Mouse (Mus musculus) G1E (cell line): ENCODE measurements around the gene Mybpc3.

Experiments
- CTCF ChIP-seq: IDR thresholded peaks from 2 replicates; pipeline ENCODE4 v1.5.1; 2012; ENCODE audit warnings: low read depth, low read length, inconsistent platforms, mixed read lengths
- GATA1 ChIP-seq: IDR thresholded peaks from 2 replicates; pipeline ENCODE4 v1.6.1; 2012; ENCODE audit warnings: borderline replicate concordance, low read length, inconsistent platforms, mixed read lengths
- GATA2 ChIP-seq: IDR thresholded peaks from 2 replicates; pipeline ENCODE4 v1.6.1; 2012; ENCODE audit warnings: low read depth, low read length, inconsistent platforms, borderline replicate concordance
- POLR2AphosphoS5 ChIP-seq: IDR thresholded peaks from 2 replicates; pipeline ENCODE4 v1.6.1; 2012; ENCODE audit warnings: low read depth, low read length, inconsistent platforms; ENCODE audit not compliant: insufficient replicate concordance
- TAL1 ChIP-seq: conservative IDR thresholded peaks from 2 replicates; pipeline ENCODE4 v1.6.1; 2012; ENCODE audit warnings: low read depth, low read length, inconsistent platforms, mixed read lengths

DNA sequence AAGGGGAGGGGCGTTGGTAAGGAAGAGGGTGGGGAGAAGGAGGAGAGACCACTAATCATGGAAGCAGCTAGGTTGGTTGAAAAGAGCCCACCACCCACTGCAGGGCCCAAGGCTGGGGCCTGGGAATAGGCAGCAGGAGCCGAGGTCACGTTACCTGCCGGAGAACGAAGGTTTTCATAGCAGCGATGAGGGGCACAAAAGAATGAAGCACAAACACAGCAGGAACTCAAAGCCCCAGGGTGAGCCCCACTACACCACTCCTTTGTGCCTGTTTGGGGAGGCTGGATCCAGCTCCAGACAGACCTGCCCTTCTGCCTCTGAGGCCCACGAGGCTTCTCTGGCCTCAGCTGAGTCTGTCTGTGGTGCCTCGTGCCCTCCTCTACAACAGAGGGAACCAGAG is 21.8 kb downstream of the Mybpc3 start:
- no peak for TF ChIP-seq CTCF
- TF ChIP-seq TAL1 = no peak
- TF ChIP-seq GATA1 = no peak
- no peak for TF ChIP-seq GATA2
- no peak for TF ChIP-seq POLR2AphosphoS5
